Mouse (Mus musculus): ENCODE results near the gene Serpina3k. TPM values are rescaled to one million over a fixed set of nuclear protein-coding genes. Genes with fewer than 3 reads are reported as not detected.
"Not testable (repeated sequence)": the region's sequence is repeated elsewhere in the genome, so short reads cannot be mapped to it uniquely, and the experiment has no call there.

Serpina3k gene
- polyA plus RNA-seq, 1 experiment from 2014 or later: not detected

- whole genome bisulfite sequencing: 96% methylated on average over 11 of the region's 11 CpGs
- ATAC-seq: no peak
These were observed 41.6 kb downstream of the Serpina3k start for GRCm38 (mm10) chr12:104379856-104380255.

GRCm38 (mm10) chr12:104381071-104381604, 42.9 kb downstream of the Serpina3k start:
- not testable (repeated sequence) for H3K27ac ChIP-seq (ENCODE audit: low read length); H3K4me2 ChIP-seq (ENCODE audit: low read depth, low read length); H3K9me3 ChIP-seq (ENCODE audit: control insufficient read depth, low read length); H3K4me3 ChIP-seq (ENCODE audit: low read length); H3K9ac ChIP-seq (ENCODE audit: low read depth, low read length); H3K36me3 ChIP-seq (ENCODE audit: control insufficient read depth, insufficient read depth, low read length); H3K27me3 ChIP-seq (replicated peaks; ENCODE audit: control insufficient read depth, insufficient read depth, low read length); H3K4me1 ChIP-seq (ENCODE audit: control insufficient read depth, insufficient read depth, low read length); ATAC-seq
- 89% methylated on average over 8 of the region's 8 CpGs for WGBS

More at GRCm38 (mm10) chr12:104379856-104380255, 41.6 kb downstream of the Serpina3k start:
- Histone ChIP-seq H3K9me3 (ENCODE audit: control insufficient read depth, low read length) (no peaks in the 10 kb centered on the region; the same call in 1 of the 2 replicates), H3K27ac (ENCODE audit: low read length) (no peak overlapping the region), H3K36me3 (ENCODE audit: control insufficient read depth, insufficient read depth, low read length) (no peaks in the 10 kb centered on the region), H3K4me3 (ENCODE audit: low read length) (no peak overlapping the region), H3K4me2 (ENCODE audit: low read depth, low read length) (no peak overlapping the region), H3K4me1 (ENCODE audit: control insufficient read depth, insufficient read depth, low read length) (no peaks in the 10 kb centered on the region), H3K27me3 (replicated peaks; ENCODE audit: control insufficient read depth, insufficient read depth, low read length) (no peaks in the 10 kb centered on the region), H3K9ac (ENCODE audit: low read depth, low read length) (no peak overlapping the region)

- H3K4me3 ChIP-seq (ENCODE audit: low read length); H3K27ac ChIP-seq (ENCODE audit: low read length); H3K27me3 ChIP-seq (replicated peaks; ENCODE audit: control insufficient read depth, insufficient read depth, low read length); ATAC-seq; H3K9ac ChIP-seq (ENCODE audit: low read depth, low read length); H3K9me3 ChIP-seq (ENCODE audit: control insufficient read depth, low read length); H3K4me1 ChIP-seq (ENCODE audit: control insufficient read depth, insufficient read depth, low read length); H3K36me3 ChIP-seq (ENCODE audit: control insufficient read depth, insufficient read depth, low read length); H3K4me2 ChIP-seq (ENCODE audit: low read depth, low read length): not testable (repeated sequence)
These were observed 47.7 kb downstream of the Serpina3k start for GRCm38 (mm10) chr12:104385987-104386386.

- H3K9me3 ChIP-seq (ENCODE audit: control insufficient read depth, low read length); H3K4me1 ChIP-seq (ENCODE audit: control insufficient read depth, insufficient read depth, low read length); H3K9ac ChIP-seq (ENCODE audit: low read depth, low read length); H3K4me2 ChIP-seq (ENCODE audit: low read depth, low read length); H3K27ac ChIP-seq (ENCODE audit: low read length); ATAC-seq; H3K36me3 ChIP-seq (ENCODE audit: control insufficient read depth, insufficient read depth, low read length); H3K27me3 ChIP-seq (replicated peaks; ENCODE audit: control insufficient read depth, insufficient read depth, low read length); H3K4me3 ChIP-seq (ENCODE audit: low read length): not testable (repeated sequence)
- 63% methylated on average over 2 of the region's 2 CpGs for WGBS
These were observed 48.6 kb downstream of the Serpina3k start for GRCm38 (mm10) chr12:104386878-104387277.

GRCm38 (mm10) chr12:104388477-104388876, 50.2 kb downstream of the Serpina3k start:
- Histone ChIP-seq H3K9me3 (ENCODE audit: control insufficient read depth, low read length) (no peaks in the 10 kb centered on the region), H3K36me3 (ENCODE audit: control insufficient read depth, insufficient read depth, low read length) (no peaks in the 10 kb centered on the region), H3K9ac (ENCODE audit: low read depth, low read length) (no peak overlapping the region), H3K4me1 (ENCODE audit: control insufficient read depth, insufficient read depth, low read length) (no peaks in the 10 kb centered on the region), H3K27ac (ENCODE audit: low read length) (no peak overlapping the region), H3K27me3 (replicated peaks; ENCODE audit: control insufficient read depth, insufficient read depth, low read length) (no peaks in the 10 kb centered on the region), H3K4me3 (ENCODE audit: low read length) (no peak overlapping the region), H3K4me2 (ENCODE audit: low read depth, low read length) (no peak overlapping the region)
- ATAC-seq: no peak

GRCm38 (mm10) chr12:104391057-104391456, 52.8 kb downstream of the Serpina3k start:
- not testable (repeated sequence) for H3K9ac ChIP-seq (ENCODE audit: low read depth, low read length); H3K9me3 ChIP-seq (ENCODE audit: control insufficient read depth, low read length); H3K36me3 ChIP-seq (ENCODE audit: control insufficient read depth, insufficient read depth, low read length); H3K27ac ChIP-seq (ENCODE audit: low read length); H3K4me2 ChIP-seq (ENCODE audit: low read depth, low read length); H3K4me3 ChIP-seq (ENCODE audit: low read length); H3K27me3 ChIP-seq (replicated peaks; ENCODE audit: control insufficient read depth, insufficient read depth, low read length); ATAC-seq; H3K4me1 ChIP-seq (ENCODE audit: control insufficient read depth, insufficient read depth, low read length)
- 69% methylated on average over 2 of the region's 2 CpGs for WGBS

Other genes with a start within 250 kb of the Serpina3k start
- 0.06 and 0.10 TPM in 2 replicates for gene Serpina5, start 237.4 kb upstream of the Serpina3k start, polyA plus RNA-seq (2015; fragmentation: Nextera tagmentation; extraction: Ambion mirVana)
- not detected in 2 replicates for gene Serpina3a, start 225.8 kb upstream of the Serpina3k start, polyA plus RNA-seq (2015; fragmentation: Nextera tagmentation; extraction: Ambion mirVana)
- 0.06 TPM in 1 of 2 replicates, not detected in the other for gene Serpina3b, start 210.5 kb upstream of the Serpina3k start, polyA plus RNA-seq (2015; fragmentation: Nextera tagmentation; extraction: Ambion mirVana)
- 0.06 TPM in 1 of 2 replicates, not detected in the other for gene Serpina3c, start 184.6 kb upstream of the Serpina3k start, polyA plus RNA-seq (2015; fragmentation: Nextera tagmentation; extraction: Ambion mirVana)
- gene Serpina3f, start 123.9 kb upstream of the Serpina3k start, polyA plus RNA-seq (2015; fragmentation: Nextera tagmentation; extraction: Ambion mirVana): 0.44 TPM in 2 replicates
- 5.3 and 5.7 TPM in 2 replicates for gene Serpina3g, start 102.2 kb upstream of the Serpina3k start, polyA plus RNA-seq (2015; fragmentation: Nextera tagmentation; extraction: Ambion mirVana)
- gene Serpina3i, start 75.4 kb upstream of the Serpina3k start, polyA plus RNA-seq (2015; fragmentation: Nextera tagmentation; extraction: Ambion mirVana): 0.20 TPM in 1 of 2 replicates, not detected in the other
- not detected in 2 replicates for gene Serpina3j, start 23.9 kb upstream of the Serpina3k start, polyA plus RNA-seq (2015; fragmentation: Nextera tagmentation; extraction: Ambion mirVana)
- not detected in 2 replicates for gene Serpina3m, start within 50 bp of the Serpina3k start, polyA plus RNA-seq (2015; fragmentation: Nextera tagmentation; extraction: Ambion mirVana)
- 0.12 TPM in 2 replicates for gene Serpina3n, start 68.2 kb downstream of the Serpina3k start, polyA plus RNA-seq (2015; fragmentation: Nextera tagmentation; extraction: Ambion mirVana)
- 0.23 and 0.24 TPM in 2 replicates for gene Gsc, start 134.8 kb downstream of the Serpina3k start, polyA plus RNA-seq (2015; fragmentation: Nextera tagmentation; extraction: Ambion mirVana)